Mouse (Mus musculus): ENCODE measurements around the gene Rhbdd2. TPM values are rescaled to one million over a fixed set of nuclear protein-coding genes. Genes with fewer than 3 reads are reported as not detected.
A peak's percentile ranks its signal among the peaks of the same experiment; 100 is the strongest.

Rhbdd2 gene
- polyA plus RNA-seq, 1 experiment from 2014 or later = 61.9 TPM

DNA sequence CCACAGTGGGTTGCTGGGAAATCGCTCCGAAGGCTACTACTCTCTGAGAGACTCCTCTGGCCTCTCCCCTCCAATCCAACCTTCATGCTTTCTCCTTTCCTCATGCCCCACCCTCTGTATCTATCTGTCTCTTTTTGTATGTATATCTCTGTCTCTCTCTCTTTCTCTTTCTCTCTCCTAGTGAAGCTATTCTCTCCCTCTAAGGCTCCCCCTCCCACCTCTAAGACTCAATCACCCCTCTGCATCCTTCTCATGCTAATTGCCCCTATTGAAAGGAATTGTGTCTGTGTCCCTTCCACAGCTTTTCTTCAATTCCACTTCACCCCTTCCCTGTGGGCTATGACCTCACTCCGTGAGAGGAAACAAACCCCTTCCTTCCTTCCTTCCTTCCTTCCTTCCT, 3.0 kb upstream of the Rhbdd2 start:
- Histone ChIP-seq H3K4me3 (no peak overlapping the region), H3K9me3 (replicated peaks) (no peaks in the 10 kb centered on the region), H3K4me1 (peaks cover 17% of the 10 kb centered on the region), H3K27me3 (ENCODE audit: low read depth, poor library complexity, severe bottlenecking) (no peaks in the 10 kb centered on the region), H3K36me3 (no peaks in the 10 kb centered on the region), H3K27ac (replicated peaks) (no peak overlapping the region)
- WGBS = 82% methylated on average over 3 of the region's 3 CpGs
- DNase-seq (ENCODE audit: low spot score) = no peak

- H3K36me3 ChIP-seq = peaks cover 11% of the 10 kb centered on the region
- H3K9me3 ChIP-seq (replicated peaks) = no peaks in the 10 kb centered on the region
- H3K4me3 ChIP-seq = no peak overlapping the region
- 33% methylated on average over 3 of the region's 3 CpGs for WGBS
- H3K27me3 ChIP-seq (ENCODE audit: low read depth, poor library complexity, severe bottlenecking) = no peaks in the 10 kb centered on the region
- no peak overlapping the region for H3K27ac ChIP-seq (replicated peaks)
- peak; percentile 42 for DNase-seq (ENCODE audit: low spot score)
- peaks cover 20% of the 10 kb centered on the region for H3K4me1 ChIP-seq
Measured at GRCm38 (mm10) chr5:135630598-135630997, 1.8 kb upstream of the Rhbdd2 start.

GRCm38 (mm10) chr5:135632797-135633144, 353 bp downstream of the Rhbdd2 start:
- peaks cover 20% of the 10 kb centered on the region for H3K4me1 ChIP-seq
- no peaks in the 10 kb centered on the region for H3K9me3 ChIP-seq (replicated peaks)
- under 1% methylated on average over 21 of the region's 21 CpGs for WGBS
- no peak for DNase-seq (ENCODE audit: low spot score)
- peaks cover 33% of the 10 kb centered on the region for H3K36me3 ChIP-seq
- H3K4me3 ChIP-seq = peak overlapping the region; percentile 91
- H3K27me3 ChIP-seq (ENCODE audit: low read depth, poor library complexity, severe bottlenecking) = no peaks in the 10 kb centered on the region
- peak overlapping the region; percentile 98 for H3K27ac ChIP-seq (replicated peaks)

DNA sequence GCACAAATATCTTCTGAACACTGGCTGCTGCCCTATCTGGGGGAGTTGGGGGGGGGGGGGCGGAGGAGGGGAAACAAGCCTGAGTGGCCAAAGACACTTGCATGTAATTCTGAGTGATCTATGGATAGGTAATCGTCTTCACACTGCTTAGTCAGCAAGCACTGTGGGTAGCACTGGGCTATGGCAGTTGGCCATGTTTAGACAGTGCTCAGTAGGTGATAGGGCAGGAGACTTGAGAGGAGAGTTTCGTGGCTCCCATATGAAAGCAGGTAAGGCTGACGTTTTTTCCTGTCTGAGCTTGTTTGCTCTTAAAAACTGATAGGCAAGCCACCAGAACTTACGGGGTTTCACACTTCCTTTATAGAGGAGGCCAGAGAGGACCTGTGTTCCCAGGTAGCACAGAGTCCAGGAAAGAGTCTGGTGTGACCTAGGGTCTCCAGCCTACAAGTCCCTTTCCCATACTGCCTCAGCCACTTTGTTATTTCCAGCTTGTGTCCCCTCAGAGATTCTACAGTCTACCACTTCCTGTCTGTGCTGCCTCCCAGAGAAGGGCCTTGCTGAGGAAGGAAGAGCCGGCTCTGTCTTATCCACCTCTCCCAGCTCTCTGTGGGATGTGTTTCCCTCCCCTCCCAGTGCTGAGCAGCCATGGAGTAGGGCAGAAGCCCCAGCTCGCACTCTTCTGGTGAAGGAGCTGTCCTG, 7.5 kb downstream of the Rhbdd2 start:
- H3K4me3 ChIP-seq = no peak overlapping the region
- peaks cover 85% of the 10 kb centered on the region for H3K36me3 ChIP-seq
- no peaks in the 10 kb centered on the region for H3K27me3 ChIP-seq (ENCODE audit: low read depth, poor library complexity, severe bottlenecking)
- no peaks in the 10 kb centered on the region for H3K9me3 ChIP-seq (replicated peaks)
- no peak overlapping the region for H3K27ac ChIP-seq (replicated peaks)
- H3K4me1 ChIP-seq = 0 out of 2 replicates have a peak, but pooled peaks cover 3% of the 10 kb centered on the region
- WGBS = 89% methylated on average over 7 of the region's 7 CpGs
- DNase-seq (ENCODE audit: low spot score) = no peak

DNA sequence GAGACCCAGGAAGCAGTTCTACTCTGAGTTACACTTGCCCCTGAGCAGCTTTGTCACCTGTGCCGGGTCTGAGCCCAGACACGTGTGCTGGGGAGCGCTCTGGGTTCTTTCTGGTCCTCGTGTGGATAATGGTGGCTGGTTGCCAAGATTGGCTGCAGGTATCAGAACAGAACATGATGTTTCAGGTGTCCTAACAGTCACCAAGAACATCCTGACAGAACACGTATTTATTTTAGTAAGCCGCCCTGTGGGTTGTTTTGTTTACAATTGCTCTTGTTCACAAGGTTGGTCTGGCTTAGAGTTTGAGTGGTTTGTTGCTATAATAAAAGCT, 8.0 kb downstream of the Rhbdd2 start:
- DNase-seq (ENCODE audit: low spot score) = no peak
- peaks cover 80% of the 10 kb centered on the region for H3K36me3 ChIP-seq
- WGBS = 95% methylated on average over 6 of the region's 6 CpGs

GRCm38 (mm10) chr5:135641028-135641427, 8.6 kb downstream of the Rhbdd2 start:
- no peak overlapping the region for H3K27ac ChIP-seq (replicated peaks)
- DNase-seq (ENCODE audit: low spot score) = no peak
- H3K4me3 ChIP-seq = no peak overlapping the region
- H3K27me3 ChIP-seq (ENCODE audit: low read depth, poor library complexity, severe bottlenecking) = no peaks in the 10 kb centered on the region
- WGBS = 94% methylated on average over 1 of the region's 1 CpGs
- 0 out of 2 replicates have a peak, but pooled peaks cover 3% of the 10 kb centered on the region for H3K4me1 ChIP-seq
- peaks cover 74% of the 10 kb centered on the region for H3K36me3 ChIP-seq
- no peaks in the 10 kb centered on the region for H3K9me3 ChIP-seq (replicated peaks)

More for the DNA sequence above, 8.0 kb downstream of the Rhbdd2 start:
- Histone ChIP-seq H3K4me1 (0 out of 2 replicates have a peak, but pooled peaks cover 3% of the 10 kb centered on the region), H3K27ac (replicated peaks) (no peak overlapping the region), H3K9me3 (replicated peaks) (no peaks in the 10 kb centered on the region), H3K4me3 (no peak overlapping the region), H3K27me3 (ENCODE audit: low read depth, poor library complexity, severe bottlenecking) (no peaks in the 10 kb centered on the region)

DNA sequence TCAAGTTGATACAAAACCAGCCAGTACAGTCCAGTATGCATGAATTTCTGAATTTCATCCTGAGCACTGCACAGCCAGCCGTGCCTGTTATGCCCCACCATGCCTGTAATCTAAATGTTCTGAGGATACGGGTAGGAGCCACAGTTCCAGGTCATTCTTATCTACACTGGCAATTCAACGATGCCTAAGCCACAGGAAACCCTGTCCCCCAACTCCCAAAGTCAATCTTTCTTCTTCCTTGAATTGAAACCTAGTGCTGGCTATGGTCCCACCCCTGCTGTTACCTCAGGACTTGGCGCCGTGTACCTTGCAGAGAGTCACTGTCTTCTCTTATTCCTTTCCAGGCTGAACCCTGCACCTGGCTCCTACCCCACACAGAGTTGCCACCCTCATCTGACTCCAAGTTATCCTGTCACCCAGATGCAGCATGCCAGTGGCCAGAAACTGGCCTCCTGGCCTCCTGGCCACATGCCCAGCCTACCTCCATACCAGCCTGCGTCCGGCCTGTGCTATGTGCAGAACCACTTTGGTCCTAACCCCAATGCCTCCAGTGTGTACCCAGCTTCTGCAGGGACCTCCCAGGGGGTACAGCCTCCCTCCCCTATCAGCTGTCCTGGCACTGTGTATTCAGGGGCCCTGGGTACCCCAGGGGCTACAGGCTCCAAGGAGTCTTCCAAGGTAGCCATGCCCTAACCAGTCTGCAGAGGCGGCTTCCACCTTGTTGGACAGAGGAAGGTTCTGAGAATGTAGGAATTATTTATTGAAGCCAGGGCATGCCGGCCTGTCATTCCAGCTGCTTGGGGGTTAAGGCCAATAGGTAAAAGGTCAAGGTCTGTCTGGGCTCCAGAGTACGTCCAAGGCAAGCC, 10.5 kb downstream of the Rhbdd2 start:
- H3K36me3 ChIP-seq = peaks cover 55% of the 10 kb centered on the region
- no peak for DNase-seq (ENCODE audit: low spot score)
- 85% methylated on average over 10 of the region's 10 CpGs for WGBS
- H3K27me3 ChIP-seq (ENCODE audit: low read depth, poor library complexity, severe bottlenecking) = no peaks in the 10 kb centered on the region
- H3K9me3 ChIP-seq (replicated peaks) = no peaks in the 10 kb centered on the region
- H3K27ac ChIP-seq (replicated peaks) = no peak overlapping the region
- no peak overlapping the region for H3K4me3 ChIP-seq
- H3K4me1 ChIP-seq = 0 out of 2 replicates have a peak, but pooled peaks cover 3% of the 10 kb centered on the region

DNA sequence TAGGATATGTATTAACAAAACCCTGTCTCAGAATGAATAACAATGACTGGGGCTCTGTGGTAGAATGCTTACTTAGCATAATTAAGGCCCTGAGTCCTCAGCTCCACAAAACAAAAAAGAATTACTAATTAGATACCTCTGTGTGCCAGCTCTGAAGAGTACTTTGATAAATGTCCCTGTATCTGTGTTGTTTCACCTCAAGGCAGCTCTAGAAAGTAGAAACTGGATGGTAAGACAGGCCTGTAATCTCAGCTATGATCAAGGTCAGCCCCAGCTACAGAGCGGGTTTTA, 11.1 kb downstream of the Rhbdd2 start:
- H3K36me3 ChIP-seq = peaks cover 50% of the 10 kb centered on the region
- H3K9me3 ChIP-seq (replicated peaks) = no peaks in the 10 kb centered on the region
- H3K27ac ChIP-seq (replicated peaks) = no peak overlapping the region
- 90% methylated on average over 1 of the region's 1 CpGs for WGBS
- H3K4me1 ChIP-seq = 0 out of 2 replicates have a peak, but pooled peaks cover 3% of the 10 kb centered on the region
- no peaks in the 10 kb centered on the region for H3K27me3 ChIP-seq (ENCODE audit: low read depth, poor library complexity, severe bottlenecking)
- DNase-seq (ENCODE audit: low spot score) = no peak
- H3K4me3 ChIP-seq = no peak overlapping the region

DNA sequence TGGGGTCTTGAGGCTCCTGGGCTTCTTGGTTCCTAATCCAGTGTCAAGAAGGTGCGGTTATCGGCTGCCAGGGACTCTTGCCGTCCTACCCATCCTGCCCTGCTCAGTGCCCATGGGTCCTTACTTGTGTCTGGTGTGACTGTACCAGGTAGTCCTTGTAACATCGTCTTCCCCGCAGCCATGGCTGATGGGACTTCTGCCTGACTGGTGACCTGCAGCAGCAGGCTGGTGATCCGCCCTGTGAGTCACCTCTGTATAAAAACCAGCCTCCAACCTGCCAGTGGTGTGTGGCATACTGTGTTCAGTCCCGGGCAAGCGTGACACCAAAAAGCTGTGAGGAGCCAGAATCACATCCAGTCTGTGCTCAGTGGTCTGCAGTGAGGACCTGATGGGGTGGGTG, 11.5 kb downstream of the Rhbdd2 start:
- DNase-seq (ENCODE audit: low spot score) = no peak
- Histone ChIP-seq H3K4me3 (no peak overlapping the region), H3K4me1 (0 out of 2 replicates have a peak, but pooled peaks cover 3% of the 10 kb centered on the region), H3K9me3 (replicated peaks) (no peaks in the 10 kb centered on the region), H3K36me3 (peaks cover 46% of the 10 kb centered on the region), H3K27me3 (ENCODE audit: low read depth, poor library complexity, severe bottlenecking) (no peaks in the 10 kb centered on the region), H3K27ac (replicated peaks) (no peak overlapping the region)
- WGBS = 94% methylated on average over 8 of the region's 8 CpGs

GRCm38 (mm10) chr5:135645330-135645729, 12.9 kb downstream of the Rhbdd2 start:
- no peaks in the 10 kb centered on the region for H3K9me3 ChIP-seq (replicated peaks)
- no peak overlapping the region for H3K27ac ChIP-seq (replicated peaks)
- H3K27me3 ChIP-seq (ENCODE audit: low read depth, poor library complexity, severe bottlenecking) = no peaks in the 10 kb centered on the region
- peaks cover 31% of the 10 kb centered on the region for H3K36me3 ChIP-seq
- no peak overlapping the region for H3K4me3 ChIP-seq
- H3K4me1 ChIP-seq = 0 out of 2 replicates have a peak, but pooled peaks cover 3% of the 10 kb centered on the region
- WGBS = 89% methylated on average over 5 of the region's 5 CpGs
- DNase-seq (ENCODE audit: low spot score) = no peak

DNA sequence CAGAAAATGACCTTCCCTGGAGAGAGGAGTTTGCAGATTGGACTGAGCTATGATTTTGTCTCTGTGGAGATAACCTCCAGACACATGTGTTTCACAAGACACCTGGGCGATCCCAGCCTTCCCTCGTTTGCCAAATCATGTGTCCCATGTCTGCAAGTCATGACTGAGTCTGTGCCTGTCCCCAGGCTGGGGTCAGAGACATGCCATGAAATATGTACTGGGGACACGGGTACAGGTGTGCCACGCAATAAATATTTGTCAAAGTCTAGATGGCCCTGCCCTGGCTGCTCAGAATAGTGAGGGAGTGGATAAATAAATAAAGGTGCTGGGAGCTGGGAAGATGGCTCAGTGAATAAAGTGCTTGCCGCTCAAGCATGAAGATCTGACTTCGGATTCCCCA, 13.6 kb downstream of the Rhbdd2 start:
- peaks cover 24% of the 10 kb centered on the region for H3K36me3 ChIP-seq
- H3K27me3 ChIP-seq (ENCODE audit: low read depth, poor library complexity, severe bottlenecking) = no peaks in the 10 kb centered on the region
- H3K4me1 ChIP-seq = 0 out of 2 replicates have a peak, but pooled peaks cover 3% of the 10 kb centered on the region
- no peak overlapping the region for H3K4me3 ChIP-seq
- H3K27ac ChIP-seq (replicated peaks) = no peak overlapping the region
- no peak for DNase-seq (ENCODE audit: low spot score)
- H3K9me3 ChIP-seq (replicated peaks) = no peaks in the 10 kb centered on the region
- WGBS = 91% methylated on average over 6 of the region's 6 CpGs

DNA sequence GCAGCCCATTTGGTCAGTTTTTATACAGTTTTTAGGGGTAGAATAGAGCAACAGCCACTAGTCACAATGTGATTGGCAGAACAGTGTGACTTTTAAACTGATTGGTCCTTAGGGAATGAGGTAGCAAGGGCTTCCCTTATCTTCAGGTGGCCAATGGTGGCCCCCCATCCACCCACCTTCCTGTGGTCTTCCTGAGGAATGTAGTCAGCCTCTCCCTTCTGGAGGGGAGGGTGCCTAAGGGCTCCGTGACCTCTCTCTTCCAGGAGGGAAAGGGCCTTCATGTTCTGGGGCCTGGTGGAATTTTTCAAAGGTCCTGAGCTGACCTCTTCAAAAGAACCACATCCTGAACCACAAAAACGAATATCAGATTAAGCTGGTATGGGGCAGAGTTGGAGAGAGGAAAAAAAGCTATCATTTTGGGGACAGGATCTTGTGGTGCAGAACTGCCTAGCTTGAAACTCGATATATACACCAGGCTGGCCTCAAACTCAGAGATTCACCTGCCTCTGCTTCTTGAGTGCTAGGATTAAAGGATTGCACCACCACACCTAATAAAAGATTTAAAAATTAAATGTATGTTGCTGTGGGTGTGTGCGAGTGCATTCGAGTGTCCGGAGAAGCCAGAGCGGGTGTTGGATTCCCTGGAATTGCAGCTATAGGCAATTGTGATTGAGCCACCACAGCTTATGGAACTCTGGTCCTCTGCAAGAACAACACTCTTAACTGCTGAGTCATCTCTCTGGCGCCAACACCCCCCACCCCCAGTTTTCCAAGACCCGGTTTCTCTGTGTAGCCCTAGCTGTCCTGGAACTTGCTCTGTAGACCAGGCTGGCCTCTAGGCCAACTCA, 16.3 kb downstream of the Rhbdd2 start:
- WGBS = 85% methylated on average over 9 of the region's 9 CpGs
- DNase-seq (ENCODE audit: low spot score) = no peak
- no peak overlapping the region for H3K27ac ChIP-seq (replicated peaks)
- H3K4me1 ChIP-seq = no peaks in the 10 kb centered on the region
- no peaks in the 10 kb centered on the region for H3K27me3 ChIP-seq (ENCODE audit: low read depth, poor library complexity, severe bottlenecking)
- H3K36me3 ChIP-seq = peaks cover 5% of the 10 kb centered on the region
- H3K9me3 ChIP-seq (replicated peaks) = no peaks in the 10 kb centered on the region
- H3K4me3 ChIP-seq = no peak overlapping the region
